Mouse (Mus musculus) heart, adult 11 months (tissue): Measurements from ENCODE around the gene Mcrip1.
A peak's percentile ranks its signal among the peaks of the same experiment; 100 is the strongest.

ENCODE experiments used
- DNase-seq: peaks from one replicate; pipeline ENCODE4 v3.0.0; 2022

Gene Mcrip1

GRCm38 (mm10) chr11:120510375-120511030 is 39.0 kb downstream of the Mcrip1 start:
- no peak for DNase-seq

DNA sequence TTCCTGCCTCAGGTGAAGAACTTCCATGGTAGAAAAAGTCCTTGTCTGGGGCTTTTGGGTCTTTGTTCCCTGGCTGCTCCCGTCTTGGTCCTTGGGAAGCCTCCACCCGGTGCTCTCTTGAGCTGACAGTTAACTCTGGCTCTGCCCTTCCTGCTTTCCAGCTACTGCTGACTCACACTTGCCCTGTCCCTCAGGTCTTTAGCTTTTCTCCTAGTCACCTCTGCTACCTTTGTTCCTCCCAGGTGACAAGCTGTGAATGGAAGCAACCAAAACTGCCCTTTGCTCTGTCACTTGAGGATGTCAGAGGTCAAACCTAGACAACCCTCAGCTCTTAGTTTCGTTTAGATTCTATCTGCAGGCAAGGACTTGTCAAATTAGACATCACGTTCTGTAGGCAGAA is 39.6 kb downstream of the Mcrip1 start:
- DNase-seq: no peak

DNA sequence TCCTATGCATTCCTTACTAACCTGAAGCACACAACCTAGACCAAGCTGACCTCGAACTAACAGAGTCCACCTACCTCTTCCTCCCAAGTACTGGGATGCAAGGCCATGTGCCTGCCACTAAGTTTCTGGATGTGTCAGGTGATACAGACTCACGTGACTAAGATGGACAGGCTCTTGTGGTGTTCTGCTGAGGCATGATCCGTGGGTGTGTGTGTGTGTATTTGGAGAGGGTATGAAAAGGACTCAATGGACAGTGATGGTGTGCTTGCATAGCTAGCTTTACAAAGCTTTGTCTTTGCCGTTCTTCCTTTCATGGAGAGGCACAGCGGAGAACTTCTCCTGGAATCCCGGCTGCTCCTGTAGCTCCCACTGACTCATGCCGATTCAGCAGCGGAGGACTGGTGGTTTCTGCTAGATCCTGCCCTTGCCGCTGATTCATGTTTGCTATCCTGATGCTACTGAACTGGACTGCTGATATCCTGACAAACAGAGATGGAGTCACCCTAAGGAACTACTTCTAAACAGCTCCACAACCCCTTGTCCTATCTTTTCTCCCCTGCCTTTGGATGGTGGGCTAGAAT is 41.1 kb downstream of the Mcrip1 start:
- DNase-seq: no peak

- no peak for DNase-seq
These were observed 41.8 kb downstream of the Mcrip1 start for GRCm38 (mm10) chr11:120507611-120508289.

DNA sequence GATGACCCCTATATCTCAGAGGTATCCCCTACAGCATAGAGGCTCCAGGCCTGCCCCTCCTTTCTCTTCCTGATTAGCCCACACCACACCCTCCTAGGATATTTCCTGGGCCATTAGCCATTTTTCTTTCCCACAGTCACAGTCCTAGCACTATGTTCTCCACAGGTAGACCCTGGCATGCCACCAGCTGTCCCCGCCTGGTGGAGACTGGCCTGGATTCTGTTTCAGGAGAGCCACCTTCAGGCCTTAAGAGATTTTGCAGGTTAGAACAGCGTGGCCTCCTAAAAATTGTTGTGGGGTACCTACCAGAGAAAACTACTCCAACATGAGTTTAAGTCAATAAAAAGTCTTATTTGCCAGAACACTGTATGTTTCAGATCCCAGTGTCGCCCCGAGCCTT is 42.6 kb downstream of the Mcrip1 start:
- DNase-seq: no peak

- no peak for DNase-seq
These were observed 43.9 kb downstream of the Mcrip1 start for GRCm38 (mm10) chr11:120505661-120506060.

DNA sequence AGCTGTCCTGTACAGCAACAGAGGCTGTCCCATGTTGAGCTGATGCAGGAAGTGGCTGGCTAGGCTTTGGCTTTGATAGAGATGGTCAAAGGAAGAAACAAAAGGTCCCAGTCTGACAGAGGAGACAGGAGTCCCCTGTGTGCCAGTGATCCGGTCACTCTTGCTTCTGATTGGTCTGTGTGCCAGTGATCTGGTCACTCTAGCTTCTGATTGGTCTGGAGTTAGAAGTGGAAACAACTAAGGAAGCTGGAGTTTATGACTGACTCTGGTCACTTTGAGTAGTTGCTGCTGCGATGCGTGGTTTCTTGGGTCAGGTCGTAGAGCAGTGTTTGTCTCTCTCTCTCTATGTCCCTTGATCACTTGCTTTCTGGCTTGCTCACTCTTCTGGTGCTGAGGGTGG is 47.8 kb downstream of the Mcrip1 start:
- no peak for DNase-seq

DNA sequence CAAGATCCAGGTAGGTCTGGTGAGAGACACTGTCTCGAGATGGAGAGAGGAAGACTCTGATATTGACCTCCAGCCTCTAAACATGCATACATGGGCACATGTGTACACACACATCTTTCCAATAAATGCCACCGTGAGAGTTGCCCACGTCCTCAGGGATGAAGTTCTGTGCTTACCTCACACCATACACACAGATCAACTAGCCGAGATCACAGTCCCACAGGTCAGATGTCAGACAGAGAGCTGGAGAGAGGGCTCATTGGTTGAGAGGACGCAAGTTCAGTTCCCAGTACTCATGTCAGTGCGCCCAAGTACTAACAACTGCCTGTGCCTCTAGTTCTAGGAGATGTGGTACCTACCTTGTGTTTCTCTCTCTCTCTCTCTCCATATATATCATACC is 48.5 kb downstream of the Mcrip1 start:
- no peak for DNase-seq

DNA sequence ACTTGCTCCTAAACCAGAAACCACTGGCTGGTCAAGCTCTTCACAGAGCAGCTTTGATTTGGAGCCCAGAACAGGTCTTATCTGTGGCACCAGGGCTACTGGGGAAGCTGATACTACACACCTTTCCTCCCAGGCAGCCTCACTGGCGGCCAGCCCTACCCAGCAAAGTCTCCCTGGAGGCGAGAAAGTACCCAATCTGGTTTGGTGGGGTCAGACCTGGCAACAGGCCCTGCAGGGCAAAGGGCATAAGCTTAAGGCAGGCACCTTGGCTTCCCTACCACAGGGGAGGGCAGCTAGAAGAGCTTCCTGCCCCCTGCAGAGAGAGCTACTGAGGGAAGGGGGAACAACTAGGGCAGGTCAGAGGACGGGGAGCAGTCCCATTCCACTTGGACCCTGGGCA is 49.2 kb downstream of the Mcrip1 start:
- no peak for DNase-seq

- DNase-seq: no peak
These were observed 49.6 kb downstream of the Mcrip1 start for GRCm38 (mm10) chr11:120499894-120500293.

DNA sequence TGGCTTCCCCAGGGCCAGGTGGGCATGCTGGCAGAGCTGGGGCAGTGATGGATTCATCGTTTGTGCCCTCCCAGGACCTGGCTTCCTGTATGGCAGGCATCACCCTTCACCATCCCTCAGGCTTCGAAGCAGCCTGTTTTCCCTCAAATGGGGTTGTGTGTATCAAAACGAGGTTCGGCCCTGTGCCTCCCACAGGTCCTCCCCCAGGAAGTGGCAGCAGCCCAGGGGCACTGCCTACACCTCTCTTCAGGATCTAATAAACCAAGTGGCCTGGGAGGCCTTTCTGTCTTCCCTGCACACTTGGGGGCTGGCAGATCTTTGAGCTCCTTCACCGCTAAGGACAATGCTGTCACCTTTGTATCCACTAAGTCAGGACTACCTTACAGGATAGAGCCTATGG is 50.6 kb downstream of the Mcrip1 start:
- no peak for DNase-seq

GRCm38 (mm10) chr11:120498226-120498625 is 51.3 kb downstream of the Mcrip1 start:
- DNase-seq: no peak

GRCm38 (mm10) chr11:120497436-120497835 is 52.1 kb downstream of the Mcrip1 start:
- DNase-seq: no peak

DNA sequence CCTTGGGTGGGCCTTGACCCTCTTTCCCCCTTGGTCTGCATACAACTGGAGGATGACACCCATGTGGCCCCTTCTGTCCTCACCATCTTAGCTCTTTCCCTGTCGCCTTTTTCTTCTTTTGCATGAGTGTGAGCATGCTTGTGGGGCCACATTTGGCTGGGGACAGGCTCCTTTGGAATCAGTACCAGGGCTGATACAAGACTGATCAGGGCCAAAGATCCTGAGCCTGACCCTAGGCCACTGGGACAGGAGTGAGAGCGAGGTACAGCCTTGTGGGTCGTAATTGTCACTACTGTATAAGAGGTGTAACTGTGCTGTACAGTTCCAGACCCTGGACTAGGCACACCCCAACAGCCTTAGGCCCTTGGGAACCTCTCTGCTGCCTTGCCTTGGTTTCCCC is 55.6 kb downstream of the Mcrip1 start:
- no peak for DNase-seq

DNA sequence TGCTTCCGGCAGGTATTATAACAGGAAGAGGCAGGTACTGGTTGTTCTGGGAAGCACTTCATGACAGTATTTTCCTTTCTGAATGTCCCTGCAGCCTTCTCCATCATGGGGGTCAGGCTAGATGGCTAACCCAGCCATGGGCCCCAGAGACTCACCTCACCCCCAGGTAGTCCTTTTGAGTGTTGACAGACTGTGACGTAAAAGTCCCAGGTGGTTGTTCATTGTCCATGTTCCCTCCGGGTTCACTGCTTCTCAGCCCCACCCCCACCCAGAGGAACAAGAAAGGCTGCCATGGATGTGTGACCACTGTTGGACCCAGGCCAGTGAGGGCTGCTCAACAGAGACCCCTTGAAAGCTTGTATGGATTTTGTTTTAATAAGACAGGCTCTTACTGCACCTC is 56.2 kb downstream of the Mcrip1 start:
- DNase-seq: peak; percentile 88
